Mouse (Mus musculus): ENCODE measurements around the gene AY074887. TPM values are rescaled to one million over a fixed set of nuclear protein-coding genes. Genes with fewer than 3 reads are reported as not detected.

AY074887 gene
- polyA plus RNA-seq, 1 experiment = 7.7 TPM

GRCm38 (mm10) chr9:54915576-54915975 lies 35.2 kb downstream of the AY074887 start:
- Histone ChIP-seq H3K4me3 (ENCODE audit: low read depth, low read length) (no peak overlapping the region), H3K9me3 (replicated peaks; ENCODE audit: control insufficient read depth, insufficient read depth, low read length, poor library complexity, severe bottlenecking) (no peaks in the 10 kb centered on the region), H3K4me1 (ENCODE audit: control insufficient read depth, insufficient read depth, low read length) (no peaks in the 10 kb centered on the region), H3K36me3 (ENCODE audit: control insufficient read depth, insufficient read depth, low read length, poor library complexity, severe bottlenecking) (no peaks in the 10 kb centered on the region), H3K27me3 (ENCODE audit: control insufficient read depth, insufficient read depth, low read length, poor library complexity, severe bottlenecking) (no peaks in the 10 kb centered on the region; the same call in 1 of the 2 replicates), H3K27ac (ENCODE audit: insufficient read depth, low read length) (no peak overlapping the region), H3K9ac (ENCODE audit: low read depth, poor library complexity, severe bottlenecking) (no peak overlapping the region)
- no peak for TF ChIP-seq CTCF (IDR thresholded peaks at IDR 0.05; ENCODE audit: low read depth, low read length)
- no peak for TF ChIP-seq POLR2A (IDR thresholded peaks at IDR 0.05; ENCODE audit: insufficient read depth, low read length)
- no peak for TF ChIP-seq EP300 (IDR thresholded peaks at IDR 0.05; ENCODE audit: insufficient read depth, low read depth, low read length)

- Histone ChIP-seq H3K27ac (ENCODE audit: insufficient read depth, low read length) (no peak overlapping the region), H3K4me3 (ENCODE audit: low read depth, low read length) (no peak overlapping the region), H3K9me3 (replicated peaks; ENCODE audit: control insufficient read depth, insufficient read depth, low read length, poor library complexity, severe bottlenecking) (no peaks in the 10 kb centered on the region), H3K4me1 (ENCODE audit: control insufficient read depth, insufficient read depth, low read length) (no peaks in the 10 kb centered on the region), H3K36me3 (ENCODE audit: control insufficient read depth, insufficient read depth, low read length, poor library complexity, severe bottlenecking) (peaks cover 33% of the 10 kb centered on the region), H3K27me3 (ENCODE audit: control insufficient read depth, insufficient read depth, low read length, poor library complexity, severe bottlenecking) (no peaks in the 10 kb centered on the region), H3K9ac (ENCODE audit: low read depth, poor library complexity, severe bottlenecking) (no peak overlapping the region)
- TF ChIP-seq EP300 (IDR thresholded peaks at IDR 0.05; ENCODE audit: insufficient read depth, low read depth, low read length) = no peak
- no peak for TF ChIP-seq POLR2A (IDR thresholded peaks at IDR 0.05; ENCODE audit: insufficient read depth, low read length)
- TF ChIP-seq CTCF (IDR thresholded peaks at IDR 0.05; ENCODE audit: low read depth, low read length) = no peak
Observed at GRCm38 (mm10) chr9:54909446-54909845, 41.4 kb downstream of the AY074887 start.

Other genes starting within 250 kb of the AY074887 start
- gene Wdr61, start 216.5 kb downstream of the AY074887 start, polyA plus RNA-seq (2011; ENCODE audit: insufficient read depth, insufficient read length, low read depth, missing spikeins) = 108 and 109 TPM in 2 replicates
- gene Crabp1, start 186.2 kb downstream of the AY074887 start, polyA plus RNA-seq (2011; ENCODE audit: insufficient read depth, insufficient read length, low read depth, missing spikeins) = 13.5 and 21.8 TPM in 2 replicates
- gene Ireb2, start 87.2 kb downstream of the AY074887 start, polyA plus RNA-seq (2011; ENCODE audit: insufficient read depth, insufficient read length, low read depth, missing spikeins) = 114 and 126 TPM in 2 replicates
- gene Hykk, start 33.7 kb downstream of the AY074887 start, polyA plus RNA-seq (2011; ENCODE audit: insufficient read depth, insufficient read length, low read depth, missing spikeins) = 5.2 and 5.5 TPM in 2 replicates
- gene Psma4, start 208 bp downstream of the AY074887 start, polyA plus RNA-seq (2011; ENCODE audit: insufficient read depth, insufficient read length, low read depth, missing spikeins) = 300 and 320 TPM in 2 replicates
- 0.55 and 1.2 TPM in 2 replicates for gene Chrna5, start 29.9 kb upstream of the AY074887 start, polyA plus RNA-seq (2011; ENCODE audit: insufficient read depth, insufficient read length, low read depth, missing spikeins)
- gene Chrna3, start 75.6 kb upstream of the AY074887 start, polyA plus RNA-seq (2011; ENCODE audit: insufficient read depth, insufficient read length, low read depth, missing spikeins) = not detected in 2 replicates
- gene Chrnb4, start 97.8 kb upstream of the AY074887 start, polyA plus RNA-seq (2011; ENCODE audit: insufficient read depth, insufficient read length, low read depth, missing spikeins) = 0.79 and 1.8 TPM in 2 replicates
- gene Ube2q2, start 197.9 kb upstream of the AY074887 start, polyA plus RNA-seq (2011; ENCODE audit: insufficient read depth, insufficient read length, low read depth, missing spikeins) = 59.6 and 72.4 TPM in 2 replicates

Measured in ES-Bruce4 (cell line).